Mouse (Mus musculus) lung, embryonic 14.5 days (tissue): Measurements from ENCODE around the gene Pbdc1. TPM values are rescaled to one million over a fixed set of nuclear protein-coding genes. Genes with fewer than 3 reads are reported as not detected.
A peak's percentile ranks its signal among the peaks of the same experiment; 100 is the strongest.
"Not testable (repeated sequence)": the region's sequence is repeated elsewhere in the genome, so short reads cannot be mapped to it uniquely, and the experiment has no call there.

Source experiments
- ATAC-seq: fragments of 200-750 bp; cut with Nextera tagmentation; 2 replicates; pipeline ENCODE4 v1.8.0; 2017; ENCODE audit warnings: mild to moderate bottlenecking, moderate TSS enrichment, moderate library complexity; ENCODE audit not compliant: insufficient read depth
- DNase-seq: peaks from one replicate; pipeline ENCODE4 v3.0.0-alpha.2; 2015
- H3K27ac ChIP-seq: fragments of 300-500 bp; sonication (generic); 2 replicates; pipeline ENCODE4 v1.5.1; 2014; ENCODE audit warnings: low read depth, mild to moderate bottlenecking, moderate library complexity
- H3K27me3 ChIP-seq: fragments of 300-500 bp; sonication (generic); 2 replicates; pipeline ENCODE4 v1.6.1; 2014; ENCODE audit warnings: low read length, control low read depth; ENCODE audit not compliant: insufficient read depth
- H3K36me3 ChIP-seq: fragments of 300-500 bp; sonication (generic); 2 replicates; pipeline ENCODE4 v1.6.1; 2014; ENCODE audit warnings: control low read depth; ENCODE audit not compliant: insufficient read depth
- H3K4me1 ChIP-seq: fragments of 300-500 bp; sonication (generic); 2 replicates; pipeline ENCODE4 v1.6.1; 2014; ENCODE audit warnings: antibody characterized with exemption, control low read depth; ENCODE audit not compliant: insufficient read depth
- H3K4me2 ChIP-seq: fragments of 300-500 bp; sonication (generic); 2 replicates; pipeline ENCODE4 v1.6.1; 2014; ENCODE audit warnings: mild to moderate bottlenecking
- H3K4me3 ChIP-seq: fragments of 300-500 bp; sonication (generic); 2 replicates; pipeline ENCODE4 v1.5.1; 2014; ENCODE audit warnings: low read depth, low read length
- H3K9ac ChIP-seq: fragments of 300-500 bp; sonication (generic); 2 replicates; pipeline ENCODE4 v1.6.1; 2014
- H3K9me3 ChIP-seq: fragments of 300-500 bp; sonication (generic); 2 replicates; pipeline ENCODE4 v1.6.1; 2016; ENCODE audit warnings: low read depth, low read length, control low read depth
- CTCF ChIP-seq: IDR thresholded peaks from 2 replicates; pipeline ENCODE4 v1.5.1; 2016; ENCODE audit warnings: antibody characterized with exemption, low read depth
- WGBS: fragments of 180-500 bp; shearing (Covaris S2); extraction: QIAGEN DNeasy Blood & Tissue Kit; methylation state at CpG from one replicate; pipeline ENCODE4 v1.1.7; 2014; 5-methylcytosine and 5-hydroxymethylcytosine counted together
- polyA plus RNA-seq: library from polyadenylated mRNA; unstranded; fragments of >200 nt; fragmentation: Nextera tagmentation; extraction: Ambion mirVana; gene quantifications from 2 replicates; pipeline ENCODE4 v1.2.1, GENCODE M21; 2014

Gene Pbdc1
- polyA plus RNA-seq, 1 experiment from 2014 or later, result 85.9 TPM

DNA sequence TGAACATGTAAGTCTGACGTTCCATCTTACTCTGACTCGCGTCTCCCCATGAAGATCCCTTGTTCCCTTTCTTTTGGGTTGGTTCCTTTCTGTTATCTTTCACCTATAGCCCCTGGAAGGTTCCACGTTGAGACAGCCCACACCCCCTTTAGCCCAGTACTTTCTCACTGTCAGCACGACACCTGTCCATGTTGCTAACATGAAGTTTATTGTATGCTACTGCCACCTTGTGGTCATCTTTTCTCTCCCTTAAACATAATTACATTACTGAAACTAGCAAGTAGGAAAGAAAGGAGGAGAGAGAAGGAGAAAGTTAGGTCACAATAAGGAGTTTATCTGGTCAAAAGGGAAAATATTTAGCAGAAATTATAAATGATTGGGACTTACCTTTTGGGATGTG, 24.6 kb downstream of the Pbdc1 start:
- Histone ChIP-seq H3K27ac (no peak overlapping the region), H3K4me2 (no peak overlapping the region), H3K36me3 (no peaks in the 10 kb centered on the region), H3K9ac (no peak overlapping the region), H3K27me3 (no peaks in the 10 kb centered on the region), H3K4me1 (no peaks in the 10 kb centered on the region), H3K4me3 (no peak overlapping the region), H3K9me3 (no peaks in the 10 kb centered on the region)
- ATAC-seq (no peak), DNase-seq (peak; percentile 66)
- TF ChIP-seq CTCF, result peak; percentile 56
- WGBS, result 43% methylated on average over 5 of the region's 5 CpGs

DNA sequence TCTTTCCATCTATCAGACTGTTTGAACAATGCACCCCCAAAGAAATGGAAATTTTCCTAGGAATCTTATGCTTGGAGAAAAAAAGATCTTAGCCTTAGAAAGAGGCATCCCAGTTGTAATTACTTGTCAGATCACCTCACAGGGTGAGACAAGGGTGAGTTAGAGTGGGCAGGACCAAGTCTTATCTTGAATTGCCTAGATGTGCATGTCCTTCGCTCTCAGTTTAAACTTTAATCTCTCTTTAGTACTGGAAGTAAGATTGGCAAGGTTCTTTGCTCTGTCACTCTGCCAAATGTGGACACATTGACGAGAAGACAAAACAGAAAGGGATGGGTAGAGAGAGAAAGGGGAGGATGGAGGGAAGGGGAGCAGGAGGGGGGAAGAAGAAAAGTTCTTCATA, 35.4 kb downstream of the Pbdc1 start:
- no peak overlapping the region for H3K4me3 ChIP-seq
- no peak overlapping the region for H3K27ac ChIP-seq
- TF ChIP-seq CTCF, result no peak
- WGBS, result 58% methylated on average over 2 of the region's 2 CpGs
- DNase-seq (no peak), ATAC-seq (no peak)
- H3K9ac ChIP-seq, result no peak overlapping the region
- no peaks in the 10 kb centered on the region for H3K4me1 ChIP-seq
- H3K4me2 ChIP-seq, result no peak overlapping the region
- H3K36me3 ChIP-seq, result no peaks in the 10 kb centered on the region
- no peaks in the 10 kb centered on the region for H3K9me3 ChIP-seq
- no peaks in the 10 kb centered on the region for H3K27me3 ChIP-seq

DNA sequence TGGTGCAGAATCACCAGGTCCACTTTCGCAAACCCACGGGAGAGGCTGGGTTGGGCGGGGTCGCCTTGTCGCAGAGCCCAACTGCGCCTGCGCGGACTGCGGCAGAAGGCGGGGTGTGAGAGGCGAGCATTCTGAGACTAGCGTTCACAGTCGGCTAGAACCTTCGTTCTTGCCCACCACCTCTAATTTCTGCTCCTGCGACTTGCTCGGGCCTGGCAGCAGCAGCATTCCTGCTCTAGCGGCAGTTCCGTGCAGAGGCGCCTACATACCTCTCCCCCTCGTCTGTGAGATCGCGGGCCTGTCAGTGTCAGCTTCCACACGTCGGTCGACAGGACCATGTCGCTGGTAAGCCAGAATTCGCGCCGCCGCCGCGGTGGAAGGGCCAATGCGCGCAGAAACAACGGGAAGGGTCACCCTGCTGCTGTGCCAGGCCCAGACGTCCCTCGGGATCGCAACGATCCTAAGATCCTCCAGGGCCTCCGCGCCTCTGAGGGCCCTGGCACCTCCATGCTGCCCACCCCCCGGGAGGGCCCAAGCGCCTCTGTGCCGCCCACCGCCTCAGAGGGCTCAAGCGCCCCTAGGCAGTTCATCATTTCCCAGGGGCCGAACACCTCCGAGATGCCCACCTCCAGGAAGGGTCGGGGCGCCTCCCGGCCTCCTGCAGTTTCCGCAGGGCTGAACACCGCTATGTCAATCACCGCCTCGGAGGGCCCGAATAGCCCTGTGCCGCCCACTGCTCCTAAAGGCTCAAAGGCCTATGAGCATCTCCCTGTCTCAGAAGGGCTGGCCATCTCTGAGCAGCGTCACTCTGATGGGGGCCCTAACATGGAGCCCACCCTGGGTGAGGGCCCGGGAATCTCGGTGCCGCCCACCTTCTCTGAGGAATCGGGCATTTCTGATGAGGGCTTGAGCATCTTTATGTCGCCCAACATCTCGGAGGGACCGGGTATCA, 41.0 kb downstream of the Pbdc1 start, which contains the start of gene Magee1:
Gene Magee1 (plus strand): TSS at position 104 of the 952 bp plus-strand sequence.
- no peaks in the 10 kb centered on the region for H3K4me1 ChIP-seq
- DNase-seq (peak; percentile 78), ATAC-seq (peak; percentile 81)
- H3K9ac ChIP-seq, result peak within 1 kb of the TSS; percentile 44; the same call in 1 of the 2 replicates
- no peak for TF ChIP-seq CTCF
- no peaks in the 10 kb centered on the region for H3K36me3 ChIP-seq
- no peak within 1 kb of the TSS for H3K27ac ChIP-seq
- peak within 1 kb of the TSS; percentile 72 for H3K4me2 ChIP-seq
- WGBS, result 12% methylated on average over 58 of the region's 65 CpGs
- H3K27me3 ChIP-seq, result peaks cover 4% of the 10 kb centered on the region; the same call in 1 of the 2 replicates
- peak within 1 kb of the TSS; percentile 53 for H3K4me3 ChIP-seq
- no peaks in the 10 kb centered on the region for H3K9me3 ChIP-seq

DNA sequence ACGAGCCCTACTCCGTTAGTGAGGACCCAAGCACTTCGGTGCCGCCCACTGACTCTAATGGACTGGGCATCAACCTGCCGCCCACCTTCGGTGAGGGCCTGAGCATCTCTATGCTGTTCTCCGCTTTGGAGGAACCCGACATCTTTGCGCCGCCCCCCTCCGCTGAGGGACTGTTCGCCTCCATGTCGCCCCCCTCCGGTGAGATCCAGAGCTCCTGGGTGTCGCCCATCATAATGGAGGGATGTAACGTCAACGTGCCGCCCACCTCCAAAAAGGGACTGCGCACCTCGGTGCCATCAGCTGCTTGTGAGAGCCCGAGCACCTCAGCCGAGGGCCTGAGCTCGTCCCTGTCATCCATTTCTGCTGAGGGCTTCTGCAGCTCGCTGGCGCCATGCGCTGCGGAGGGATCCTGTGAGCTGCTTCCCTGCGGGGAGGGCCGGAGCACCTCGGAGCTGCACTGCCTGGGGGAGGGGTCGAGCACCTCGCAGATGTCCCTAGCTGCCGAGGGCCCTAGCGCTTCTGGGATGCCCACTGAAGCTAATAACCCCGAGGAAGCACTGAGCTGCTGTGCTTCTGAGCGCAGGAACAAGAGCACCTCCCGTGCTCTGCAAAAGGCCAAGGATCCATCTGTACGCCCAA, 41.8 kb downstream of the Pbdc1 start:
- ATAC-seq (peak; percentile 88), DNase-seq (peak; percentile 79)
- peak; percentile 60 for TF ChIP-seq CTCF
- Histone ChIP-seq H3K27ac (no peak overlapping the region), H3K4me3 (peak overlapping the region; percentile 53), H3K4me2 (peak overlapping the region; percentile 72), H3K27me3 (peaks cover 4% of the 10 kb centered on the region; the same call in 1 of the 2 replicates), H3K9me3 (no peaks in the 10 kb centered on the region), H3K4me1 (no peaks in the 10 kb centered on the region), H3K36me3 (no peaks in the 10 kb centered on the region), H3K9ac (peak overlapping the region; percentile 44; the same call in 1 of the 2 replicates)
- WGBS, result 10% methylated on average over 34 of the region's 38 CpGs

DNA sequence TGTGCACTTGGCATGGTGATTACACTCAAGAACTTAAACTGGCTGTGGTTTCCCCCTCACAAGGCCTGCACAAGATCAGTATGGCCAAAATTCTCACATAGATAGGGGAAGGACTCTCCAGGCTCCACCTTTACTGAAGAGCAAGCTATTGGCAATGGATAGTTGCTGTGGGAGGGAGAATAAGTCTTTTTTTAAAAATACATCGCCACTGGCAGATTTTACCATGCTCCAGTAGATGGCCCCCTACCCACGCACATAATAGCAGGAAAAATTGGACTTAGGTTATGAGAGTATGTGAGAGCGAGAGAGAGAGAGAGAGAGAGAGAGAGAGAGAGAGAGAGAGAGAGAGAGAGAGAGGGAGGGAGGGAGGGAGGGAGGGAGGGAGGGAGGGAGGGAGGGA, 45.3 kb downstream of the Pbdc1 start:
- TF ChIP-seq CTCF, result peak; percentile 37; the same call in 1 of the 2 replicates
- Histone ChIP-seq H3K9me3 (no peaks in the 10 kb centered on the region), H3K27ac (no peak overlapping the region), H3K27me3 (peaks cover 4% of the 10 kb centered on the region; the same call in 1 of the 2 replicates), H3K4me1 (no peaks in the 10 kb centered on the region), H3K9ac (no peak overlapping the region), H3K36me3 (no peaks in the 10 kb centered on the region), H3K4me2 (no peak overlapping the region), H3K4me3 (no peak overlapping the region)
- ATAC-seq (no peak), DNase-seq (peak; percentile 66)
- 24% methylated on average over 2 of the region's 3 CpGs for WGBS

DNA sequence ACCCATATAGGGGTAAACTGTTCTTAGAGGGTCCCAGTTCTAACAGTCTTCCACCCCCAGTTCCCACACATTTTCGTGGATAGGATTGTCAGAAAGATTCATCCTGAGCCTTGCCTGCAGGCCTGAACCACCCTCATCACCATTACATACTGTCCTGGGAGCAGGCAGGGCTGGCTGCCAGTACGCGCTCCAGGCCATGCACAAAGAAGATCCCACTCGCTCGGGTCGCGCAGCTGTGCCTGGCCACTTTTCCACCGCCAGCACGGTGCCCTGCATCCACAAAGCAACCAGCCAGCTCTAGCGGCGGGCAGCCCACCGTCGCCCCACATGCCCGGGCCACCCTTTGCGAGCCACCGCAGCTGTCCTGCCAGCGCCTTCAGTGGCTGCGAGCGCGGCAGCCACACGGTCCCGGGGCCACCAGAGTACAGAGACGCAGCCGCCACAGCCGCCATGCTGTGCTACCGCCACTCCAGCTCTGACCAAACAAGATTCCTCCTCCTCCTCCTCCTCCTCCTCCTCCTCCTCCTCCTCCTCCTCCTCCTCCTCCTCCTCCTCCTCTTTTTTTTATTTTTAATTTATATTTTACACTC, 72.4 kb downstream of the Pbdc1 start:
- Histone ChIP-seq H3K4me3 (peak overlapping the region; percentile 16), H3K9me3 (no peaks in the 10 kb centered on the region), H3K27ac (no peak overlapping the region), H3K9ac (no peak overlapping the region), H3K4me2 (peak overlapping the region; percentile 29; the same call in 1 of the 2 replicates), H3K4me1 (no peaks in the 10 kb centered on the region), H3K36me3 (no peaks in the 10 kb centered on the region), H3K27me3 (no peaks in the 10 kb centered on the region)
- 43% methylated on average over 26 of the region's 26 CpGs for WGBS
- TF ChIP-seq CTCF, result no peak
- peak; percentile 28; the same call in 1 of the 2 replicates for ATAC-seq
- peak; percentile 0 for DNase-seq

DNA sequence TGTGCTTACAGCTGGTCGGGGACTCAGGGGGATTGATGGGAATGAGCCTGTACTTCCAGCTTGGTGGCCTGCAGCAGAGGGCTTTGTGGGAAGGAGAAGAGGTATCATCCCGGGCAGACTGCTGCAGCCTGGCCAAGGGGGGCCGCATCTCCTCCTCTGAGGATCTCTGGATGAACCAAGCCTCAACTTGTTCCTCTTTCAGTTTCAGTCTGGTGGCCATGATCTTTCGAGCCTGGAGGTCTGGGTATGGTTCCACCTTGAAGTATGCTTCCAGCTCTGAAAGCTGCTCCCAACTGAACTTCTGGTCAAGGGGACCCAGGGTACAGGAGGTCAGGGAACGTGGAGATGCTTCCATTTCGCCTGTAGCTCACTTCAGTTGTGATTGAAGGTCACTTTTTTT, 85.5 kb downstream of the Pbdc1 start:
- not testable (repeated sequence) for H3K27me3 ChIP-seq, H3K27ac ChIP-seq, H3K4me1 ChIP-seq, ATAC-seq, H3K9me3 ChIP-seq, DNase-seq, H3K4me3 ChIP-seq, H3K36me3 ChIP-seq, H3K4me2 ChIP-seq, H3K9ac ChIP-seq
- WGBS, result 56% methylated on average over 6 of the region's 6 CpGs

Other genes starting within 250 kb of the Pbdc1 start
- 4.1 and 4.5 TPM in 2 replicates for gene Magee2, start 222.5 kb upstream of the Pbdc1 start, polyA plus RNA-seq
- 11.2 and 11.7 TPM in 2 replicates for gene Magee1, start 40.6 kb downstream of the Pbdc1 start, polyA plus RNA-seq